Mouse (Mus musculus) brain, adult 10 weeks (tissue): ENCODE data around the gene Gm6793. TPM values are rescaled to one million over a fixed set of nuclear protein-coding genes. Genes with fewer than 3 reads are reported as not detected.

Experiments used
- polyA plus RNA-seq: library from polyadenylated mRNA; stranded (reverse); fragments of 350-450 nt; fragmentation: Illumina TruSeq; extraction: RNeasy Lipid Tissue Mini Kit (QIAGEN cat#74804); gene quantifications from one replicate; pipeline ENCODE4 v1.2.3, GENCODE M21; 2015; ENCODE audit warnings: low read depth, low replicate concordance

Gm6793 gene
- polyA plus RNA-seq, result not detected

GRCm38 (mm10) chr8:112014936-112015335 is at the start of gene Gm6793:
TSS of gene Gm6793 (minus strand) at chr8:112015036.

GRCm38 (mm10) chr8:112010997-112011815 is 3.6 kb downstream of the Gm6793 start, which contains the start of the genes Kars and Terf2ip:
TSS of gene Kars (minus strand) at chr8:112011323.
TSS of gene Terf2ip (plus strand) at chr8:112011398.

GRCm38 (mm10) chr8:111992013-111992702 is 22.7 kb downstream of the Gm6793 start, which contains the start of gene Adat1:
TSS of gene Adat1 (minus strand) at chr8:111992302.

Other genes starting within 250 kb of the Gm6793 start
- 146 TPM for gene Cfdp1, start 160.7 kb downstream of the Gm6793 start, polyA plus RNA-seq
- 3.3 TPM for gene Tmem170, start 138.3 kb downstream of the Gm6793 start, polyA plus RNA-seq
- gene Chst5, start 104.6 kb downstream of the Gm6793 start, polyA plus RNA-seq, result 1.6 TPM
- gene Tmem231, start 81.2 kb downstream of the Gm6793 start, polyA plus RNA-seq, result 10.3 TPM
- gene Gabarapl2, start 74.3 kb downstream of the Gm6793 start, polyA plus RNA-seq, result 428 TPM
- gene Adat1, start 22.7 kb downstream of the Gm6793 start, polyA plus RNA-seq, result 7.0 TPM
- gene Kars, start 3.7 kb downstream of the Gm6793 start, polyA plus RNA-seq, result 76.7 TPM
- gene Terf2ip, start 3.6 kb downstream of the Gm6793 start, polyA plus RNA-seq, result 35.9 TPM